Mouse (Mus musculus) heart, postnatal 0 days (tissue): ENCODE measurements around the gene Pla2g10.

Experiments
- CTCF ChIP-seq: IDR thresholded peaks from 2 replicates; pipeline ENCODE4 v1.5.1; 2016; ENCODE audit warnings: antibody characterized with exemption, control low read depth, low read depth
- EP300 ChIP-seq: IDR thresholded peaks from 2 replicates; pipeline ENCODE4 v1.6.1; 2016; ENCODE audit warnings: antibody characterized with exemption, low read depth

DNA sequence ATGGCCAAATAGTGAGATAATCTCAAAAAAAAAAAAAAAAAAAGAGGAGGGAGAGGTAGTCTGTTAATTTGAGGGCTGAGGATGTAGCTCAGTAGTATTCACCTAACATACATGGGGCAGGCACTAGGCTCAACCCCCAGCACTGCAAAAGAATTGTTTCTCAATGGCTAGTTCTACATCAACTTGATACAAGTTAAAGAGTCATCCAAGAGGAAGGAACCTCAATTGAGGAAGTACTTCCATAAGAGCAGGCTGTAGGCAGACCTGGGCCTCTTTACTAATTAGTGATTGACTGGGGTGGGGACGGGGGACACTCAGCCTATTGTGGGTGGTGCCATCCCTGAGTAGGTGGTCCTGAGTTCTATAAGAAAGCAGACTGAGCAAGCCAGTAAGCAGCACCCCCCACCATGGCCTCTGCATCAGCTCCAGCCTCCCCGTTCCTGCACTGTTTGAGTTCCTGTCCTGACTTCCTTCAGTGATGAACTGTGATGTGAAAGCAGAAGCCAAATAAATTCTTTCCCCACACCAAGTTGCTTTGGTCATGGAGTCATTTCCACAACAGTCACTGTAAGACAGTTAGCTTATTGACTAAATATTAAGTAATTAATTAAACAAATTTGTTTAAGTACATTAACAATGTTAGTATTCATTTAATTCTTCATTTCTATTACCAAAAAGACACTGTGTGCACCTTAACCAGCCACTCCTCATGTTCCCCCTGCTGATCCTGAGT is 13.8 kb downstream of the Pla2g10 start:
- TF ChIP-seq CTCF (no peak), EP300 (no peak)
